Mouse (Mus musculus) left cerebral cortex, adult 8-10 months (tissue): Measurements from ENCODE around the gene Cyp2c23. TPM values are rescaled to one million over a fixed set of nuclear protein-coding genes. Genes with fewer than 3 reads are reported as not detected.
A peak's percentile ranks its signal among the peaks of the same experiment; 100 is the strongest.

ENCODE experiments used
- DNase-seq, 2 experiments: peaks; one replicate each; pipeline ENCODE4 v3.0.0; 2022; ENCODE audit warnings: low spot score in 2 of 2
- total RNA-seq, 4 experiments: library from RNA; stranded (reverse); gene quantifications; 2 replicates each; pipeline ENCODE4 v1.2.4; 2022

Cyp2c23 gene
- total RNA-seq = under 1 TPM in 3 of 4 experiments, not detected in 1; 0.20 to 0.32 (median 0.28) TPM

GRCm38 (mm10) chr19:44028972-44029371, at the start of gene Cyp2c23:
TSS of gene Cyp2c23 (minus strand) at chr19:44029208.
- DNase-seq = no peak

DNA sequence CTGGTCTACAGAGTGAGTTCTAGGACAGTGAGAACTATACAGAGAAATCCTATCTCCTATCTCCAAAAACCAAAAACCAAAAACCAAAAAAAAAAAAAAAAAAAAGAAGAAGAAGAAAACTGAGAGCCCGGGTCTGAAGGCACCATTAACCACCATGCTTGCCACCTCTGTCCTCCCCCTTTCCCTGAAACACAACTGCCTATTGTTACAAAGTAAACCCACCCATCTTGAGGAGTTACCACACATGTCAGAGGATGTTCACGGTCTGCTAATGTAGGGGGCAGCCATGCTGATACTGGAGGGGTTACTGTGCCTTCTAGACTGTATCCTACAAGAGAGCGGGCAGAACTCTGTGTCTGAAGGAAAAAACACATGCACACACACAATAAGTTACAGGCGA, 48.0 kb upstream of the Cyp2c23 start:
- DNase-seq = no peak

DNA sequence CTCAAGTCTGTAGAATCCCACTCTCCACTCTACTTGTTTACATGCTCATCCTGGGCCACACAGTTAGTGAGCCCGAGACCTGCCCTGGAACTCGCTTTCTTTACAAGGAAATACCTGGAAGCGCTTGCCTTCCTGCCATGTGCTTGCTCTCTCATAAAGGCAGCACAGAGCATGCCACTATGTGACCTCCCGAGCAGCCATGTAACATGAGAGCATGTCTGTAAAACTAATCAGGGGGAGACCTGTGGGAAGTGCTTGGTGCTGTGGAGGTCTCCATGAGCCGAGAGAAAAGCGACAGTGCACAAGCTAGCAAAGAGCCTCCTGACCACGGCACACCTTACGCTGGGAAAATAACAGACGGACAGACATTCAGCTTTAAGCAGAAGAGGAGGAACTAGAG, 47.4 kb upstream of the Cyp2c23 start:
- DNase-seq = no peak

DNA sequence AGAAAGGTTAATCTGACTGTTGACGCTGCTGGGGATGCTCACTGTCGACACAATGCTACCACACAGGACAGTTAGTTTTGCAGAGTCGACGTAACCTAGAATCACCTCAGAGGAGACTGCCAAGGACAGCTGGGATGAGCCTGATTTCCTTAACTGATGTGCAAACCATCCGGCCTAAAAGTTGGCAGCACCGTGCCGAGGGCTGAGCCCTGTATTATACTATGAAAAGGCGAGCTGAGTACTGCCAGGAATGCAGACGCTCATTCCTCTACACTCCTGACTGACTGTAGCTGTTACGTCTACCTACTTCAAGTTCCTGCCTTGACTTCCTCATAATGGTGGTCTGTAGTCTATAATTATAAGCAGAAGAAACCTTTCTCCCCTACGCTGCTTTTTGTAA, 46.0 kb upstream of the Cyp2c23 start:
- no peak for DNase-seq

DNA sequence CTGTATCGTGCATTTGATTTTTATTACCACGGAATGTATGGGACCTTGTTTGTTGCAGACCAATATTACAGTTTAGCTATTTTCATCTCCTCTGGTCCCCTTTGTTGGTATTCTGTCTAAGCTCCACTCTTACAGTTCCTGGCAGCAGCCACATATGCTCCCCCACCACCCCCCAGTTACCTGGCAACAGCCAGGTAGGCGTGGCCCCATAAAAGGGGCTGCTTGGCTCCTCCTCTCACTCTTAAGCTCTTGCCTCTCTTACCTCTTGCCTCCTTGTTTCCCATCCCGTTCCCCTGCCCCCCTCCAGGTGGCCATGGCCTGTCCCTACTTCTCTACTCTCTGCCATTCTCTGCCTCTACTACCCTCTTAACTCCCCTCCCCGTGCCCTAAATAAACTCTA, 42.2 kb upstream of the Cyp2c23 start:
- DNase-seq = no peak

- DNase-seq = no peak
These were observed 40.9 kb upstream of the Cyp2c23 start for GRCm38 (mm10) chr19:44069914-44070232.

- DNase-seq = peak; percentile 81 to 85
These were observed 40.3 kb upstream of the Cyp2c23 start, which contains the start of gene Erlin1 for GRCm38 (mm10) chr19:44069121-44069913. TSS of gene Erlin1 (minus strand) at chr19:44069785.

DNA sequence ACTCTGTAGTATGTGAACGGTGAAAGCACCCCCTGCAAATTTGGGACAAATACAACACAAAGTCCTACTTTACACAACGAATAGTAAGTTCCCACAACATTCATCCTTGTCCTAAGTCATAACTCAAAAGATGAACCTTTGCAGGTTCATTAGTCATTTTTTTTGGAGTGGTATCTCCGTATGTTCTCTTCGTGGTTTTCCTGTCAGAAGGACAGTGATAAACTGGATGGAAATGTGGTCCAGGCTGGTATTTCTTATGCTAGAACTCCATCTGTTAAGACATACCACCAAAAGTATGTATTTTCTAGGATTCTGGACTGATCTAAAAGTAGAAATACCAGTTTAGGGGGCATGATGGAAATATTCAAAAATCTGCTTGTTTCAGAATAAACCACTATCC, 39.2 kb upstream of the Cyp2c23 start:
- no peak for DNase-seq

- no peak for DNase-seq
These were observed 38.5 kb upstream of the Cyp2c23 start for GRCm38 (mm10) chr19:44067323-44068049.

DNA sequence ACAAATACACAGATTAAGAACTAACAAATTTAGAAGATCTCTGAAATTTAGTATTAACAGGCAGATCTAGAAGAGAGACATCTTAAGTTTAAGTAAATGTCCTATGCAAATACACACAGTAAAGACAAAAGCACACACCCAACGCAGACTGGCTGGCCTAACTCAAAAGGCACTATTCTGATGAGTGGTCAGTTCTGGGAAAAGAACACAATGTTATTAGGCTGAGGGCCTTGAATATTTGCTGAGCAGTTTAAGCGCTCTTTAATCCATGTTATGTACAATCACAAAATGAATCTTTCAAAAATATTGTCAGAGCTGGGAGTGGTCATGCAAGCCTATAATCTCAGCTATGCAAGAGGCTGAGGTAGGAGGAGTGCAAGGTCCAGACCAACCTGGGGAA, 35.7 kb upstream of the Cyp2c23 start:
- no peak for DNase-seq

DNA sequence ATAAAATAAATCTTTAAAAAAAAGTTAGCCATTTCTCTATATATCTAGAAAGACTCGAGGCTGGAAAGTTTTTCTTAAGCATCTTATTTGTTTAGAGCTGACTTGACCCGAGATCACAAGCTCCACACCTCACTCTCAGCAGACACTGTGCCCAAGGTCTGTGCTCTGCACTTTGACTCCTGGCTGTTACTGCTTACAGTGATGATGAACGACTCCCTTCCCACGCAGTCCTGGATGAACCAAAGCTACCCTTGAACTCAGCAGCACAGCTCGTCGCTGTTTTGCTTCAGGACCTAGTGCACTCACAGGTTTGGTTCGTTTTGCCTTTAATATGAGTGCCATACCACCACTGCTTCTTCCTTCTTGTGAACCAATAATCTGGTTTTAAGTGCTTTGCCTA, 34.8 kb upstream of the Cyp2c23 start:
- DNase-seq = no peak

DNA sequence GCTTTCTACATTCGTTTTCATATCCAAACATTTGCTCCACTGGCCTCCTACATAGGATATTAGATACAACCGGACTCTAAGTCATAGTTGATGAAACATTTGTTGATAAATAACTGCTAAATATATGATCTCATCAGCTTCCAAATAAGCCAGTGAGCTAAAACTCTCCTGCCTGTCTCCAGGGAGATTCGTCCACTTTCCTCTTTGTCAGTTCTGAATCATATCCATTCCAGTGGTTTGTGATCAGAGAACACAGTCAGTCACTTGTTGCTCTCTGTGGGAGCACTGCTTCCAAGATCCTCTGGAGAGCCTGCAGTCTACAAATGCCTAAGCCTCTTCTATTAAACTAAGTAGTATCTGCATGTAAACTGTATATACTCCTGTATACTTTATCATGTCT, 31.2 kb upstream of the Cyp2c23 start:
- DNase-seq = no peak

GRCm38 (mm10) chr19:44055173-44055826, 26.3 kb upstream of the Cyp2c23 start:
- no peak for DNase-seq

GRCm38 (mm10) chr19:44050388-44050787, 21.4 kb upstream of the Cyp2c23 start:
- DNase-seq = no peak

DNA sequence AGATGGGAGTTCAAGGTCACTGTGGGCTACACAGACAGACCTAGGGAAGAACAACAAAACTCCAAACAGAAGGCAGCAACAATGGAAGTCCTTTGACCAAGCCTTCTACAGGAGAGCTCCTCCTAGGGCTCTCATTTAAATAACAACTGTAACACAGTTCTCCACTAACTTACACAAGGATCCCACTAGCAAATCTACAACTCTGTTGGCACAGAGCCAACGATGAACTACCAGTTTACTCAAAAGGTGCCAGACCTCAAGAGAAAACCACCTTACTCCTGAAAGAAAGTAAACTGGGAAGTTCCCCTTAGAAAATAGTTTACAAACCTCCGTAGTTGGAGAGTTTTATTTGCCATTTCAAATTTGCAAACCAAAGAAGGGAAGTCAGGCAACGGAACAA, 20.3 kb upstream of the Cyp2c23 start:
- DNase-seq = no peak

DNA sequence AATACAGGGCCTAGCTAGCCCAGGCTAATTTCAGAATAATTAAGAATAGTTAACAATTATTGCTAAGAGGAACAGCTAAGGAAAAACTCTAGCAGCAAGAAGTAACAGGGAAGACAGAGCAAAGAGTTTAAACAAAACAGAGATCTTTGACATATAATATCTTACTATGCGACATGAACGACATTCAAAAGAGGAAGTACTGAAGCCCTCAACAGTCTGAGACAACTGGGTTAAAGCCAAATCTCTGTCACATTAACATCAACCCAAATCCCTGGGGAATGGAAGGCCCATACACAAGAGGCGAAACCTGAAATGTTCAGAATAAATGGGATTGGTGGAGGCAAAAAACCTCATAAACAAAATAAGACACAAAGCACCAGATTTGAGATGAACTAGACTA, 16.8 kb upstream of the Cyp2c23 start:
- DNase-seq = no peak

- no peak for DNase-seq
These were observed 13.1 kb upstream of the Cyp2c23 start for GRCm38 (mm10) chr19:44042121-44042520.

DNA sequence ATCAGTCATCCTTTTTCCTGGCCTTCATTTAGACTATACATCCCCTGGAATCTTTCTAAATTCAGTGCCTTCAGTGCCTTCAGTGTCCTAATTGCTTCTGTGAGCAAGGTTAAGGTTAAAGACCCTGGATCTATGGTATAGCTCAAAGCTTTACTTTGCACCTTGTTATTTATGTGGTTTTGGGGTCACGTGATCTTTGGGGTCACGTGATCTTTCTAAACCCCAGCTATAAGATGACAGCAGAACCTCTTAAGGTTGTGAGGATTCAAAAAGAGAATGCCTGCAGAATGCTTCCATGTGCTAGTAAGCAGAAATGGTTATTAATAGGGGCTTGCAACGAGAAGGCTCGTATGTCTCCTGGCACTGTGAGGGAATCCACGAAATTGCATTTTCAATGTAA, 4.4 kb upstream of the Cyp2c23 start:
- DNase-seq = no peak

GRCm38 (mm10) chr19:44032046-44032744, 3.2 kb upstream of the Cyp2c23 start:
- DNase-seq = no peak

DNA sequence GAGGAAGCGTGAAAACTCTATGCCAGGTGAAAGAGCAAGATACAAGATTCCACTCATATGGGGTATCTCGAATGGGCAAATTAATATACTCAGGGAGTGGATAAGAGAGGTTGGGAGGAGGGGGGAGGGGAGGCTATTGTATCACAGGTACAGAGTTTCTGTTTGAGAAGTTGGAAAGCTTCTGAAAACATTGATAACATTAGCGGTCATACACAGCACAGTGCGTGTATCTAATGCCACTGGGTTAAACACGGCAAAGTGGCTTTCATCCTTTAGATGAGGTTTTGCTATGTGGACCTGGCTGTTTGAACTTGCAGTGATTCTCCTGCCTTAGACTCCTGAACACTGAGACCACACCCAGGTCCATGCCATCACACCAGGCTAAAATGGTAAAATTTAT, 1.0 kb upstream of the Cyp2c23 start:
- no peak for DNase-seq

DNA sequence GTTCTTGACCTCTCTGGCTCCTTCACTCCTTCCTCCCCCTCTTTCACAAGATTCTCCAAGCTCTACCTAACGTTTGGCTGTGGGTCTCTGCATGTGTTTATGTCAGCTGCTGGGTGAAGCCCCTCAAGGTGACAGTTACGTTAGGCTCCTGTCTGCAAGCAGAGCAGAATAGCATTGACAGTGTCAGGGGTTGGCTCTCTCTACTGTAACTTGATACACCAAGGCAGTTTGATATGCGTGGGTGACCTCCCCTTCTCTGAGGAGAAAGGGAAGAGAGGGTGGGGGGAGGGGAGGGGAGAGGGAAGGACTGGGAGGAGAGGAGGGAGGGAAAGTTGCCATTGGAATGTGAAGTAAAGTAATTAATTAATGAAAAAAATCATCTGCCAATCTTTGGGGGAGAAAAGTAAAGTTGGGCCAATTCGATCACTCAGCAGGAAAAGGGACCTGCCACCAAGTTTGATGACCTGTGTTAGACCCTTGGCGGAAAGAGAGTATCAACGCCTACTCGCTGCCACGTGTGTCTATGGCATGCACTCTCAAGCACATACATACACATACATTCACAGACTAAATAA, 2.0 kb downstream of the Cyp2c23 start:
- DNase-seq = no peak
